Mouse (Mus musculus) G1E-ER4 (cell line): Measurements from ENCODE around the gene Lemd1. TPM values are rescaled to one million over a fixed set of nuclear protein-coding genes. Genes with fewer than 3 reads are reported as not detected.

Experiments used
- GATA1 ChIP-seq: IDR thresholded peaks from one replicate; pipeline ENCODE4 v1.8.0; 2012; ENCODE audit warnings: low read length, inconsistent platforms
- polyA plus RNA-seq: library from polyadenylated mRNA; stranded (reverse); fragments of >175 nt; gene quantifications from 2 replicates; pipeline ENCODE4 v1.2.3, GENCODE M21; 2012

The Lemd1 gene
- polyA plus RNA-seq, 1 experiment = not detected

DNA sequence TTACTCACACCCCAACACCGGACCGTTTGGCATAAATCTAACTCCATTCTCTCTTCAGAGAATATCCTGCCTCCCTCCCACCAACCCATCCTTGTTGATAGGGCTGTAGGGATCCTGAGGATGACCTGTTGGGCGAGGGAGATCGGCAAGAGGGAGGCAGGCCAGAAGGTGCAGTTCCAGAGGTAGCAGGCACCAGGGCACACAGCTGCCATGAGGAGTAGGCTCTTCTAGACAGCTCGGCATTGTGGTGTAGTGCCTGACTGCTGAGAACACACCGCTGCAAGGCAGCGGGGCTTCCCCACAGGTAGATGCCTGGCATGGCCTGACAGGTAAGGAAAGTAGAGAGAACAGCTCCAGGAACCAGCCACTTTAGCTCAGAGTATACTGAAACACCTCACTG lies 33.4 kb upstream of the Lemd1 start:
- no peak for TF ChIP-seq GATA1

DNA sequence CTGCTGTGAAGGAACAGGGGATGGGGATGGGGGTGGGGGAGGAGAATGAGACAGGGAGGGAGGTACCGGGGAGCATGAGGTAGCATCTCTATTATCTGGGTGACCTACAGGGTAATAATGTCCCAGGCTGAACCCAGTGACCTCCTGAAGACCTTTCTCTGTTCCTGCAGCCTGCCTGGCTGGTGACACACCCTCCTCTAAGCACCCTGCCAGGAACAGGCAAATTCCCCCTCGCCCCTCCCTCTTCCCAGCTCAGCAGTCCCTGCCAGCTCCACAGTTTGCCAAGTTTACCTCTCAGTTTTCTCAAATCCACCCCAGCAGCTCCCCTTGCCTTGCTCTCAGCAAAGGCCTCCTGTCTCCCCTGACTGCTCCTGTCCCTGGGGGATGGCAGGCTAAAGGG lies 32.5 kb upstream of the Lemd1 start:
- no peak for TF ChIP-seq GATA1

DNA sequence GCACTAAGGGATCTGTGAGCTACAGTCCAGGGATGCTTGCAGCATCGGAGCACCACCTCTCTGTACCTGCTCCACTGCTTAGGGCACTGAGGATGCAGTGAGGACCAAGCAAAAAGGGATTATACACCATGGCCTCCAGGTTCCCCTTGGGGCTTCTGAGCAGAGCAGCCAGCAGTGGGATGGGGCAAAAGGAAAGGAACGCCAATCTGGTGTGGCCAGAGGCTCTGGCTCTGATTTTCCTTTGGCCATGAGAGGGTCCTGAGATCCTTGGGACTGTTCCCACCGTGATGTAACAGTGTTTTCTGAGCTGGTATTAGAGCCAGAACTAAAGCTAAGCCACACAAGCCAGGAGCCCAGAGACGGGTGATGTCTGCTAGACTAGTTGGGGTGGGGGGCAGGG lies 31.6 kb upstream of the Lemd1 start:
- TF ChIP-seq GATA1 = no peak

DNA sequence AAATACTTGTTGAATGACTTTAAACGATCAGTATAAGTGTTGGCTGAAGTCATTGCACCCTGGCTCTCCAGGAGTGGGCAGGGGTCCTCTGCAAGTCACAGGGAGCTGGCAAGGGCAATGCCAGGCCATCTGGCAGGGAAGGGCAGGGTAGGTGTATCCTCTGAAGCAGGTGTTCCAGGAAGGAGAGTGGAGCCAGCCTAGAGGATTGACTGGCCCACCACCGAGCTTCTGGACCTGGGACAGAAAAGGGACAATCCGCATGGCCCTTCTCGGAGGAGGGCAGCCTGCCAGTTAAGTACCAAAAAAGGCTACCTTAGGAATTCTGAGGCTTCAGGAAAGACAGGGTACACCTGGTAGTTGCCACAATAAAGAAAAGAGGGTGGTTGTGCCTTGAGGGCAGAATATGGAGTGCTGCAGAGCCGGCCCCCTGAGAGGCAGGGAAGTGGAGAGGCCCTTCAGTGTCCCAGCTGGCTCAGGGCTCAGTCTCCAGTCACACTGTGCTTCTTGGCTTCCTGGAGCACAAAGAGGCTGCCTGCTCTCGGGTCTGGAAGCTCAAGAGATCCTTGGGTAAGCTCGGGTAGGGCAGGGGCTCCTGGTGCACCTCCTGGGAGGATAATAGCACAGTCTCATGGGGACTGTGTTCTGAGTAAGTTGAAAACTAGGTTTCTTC lies 29.9 kb upstream of the Lemd1 start:
- no peak for TF ChIP-seq GATA1

DNA sequence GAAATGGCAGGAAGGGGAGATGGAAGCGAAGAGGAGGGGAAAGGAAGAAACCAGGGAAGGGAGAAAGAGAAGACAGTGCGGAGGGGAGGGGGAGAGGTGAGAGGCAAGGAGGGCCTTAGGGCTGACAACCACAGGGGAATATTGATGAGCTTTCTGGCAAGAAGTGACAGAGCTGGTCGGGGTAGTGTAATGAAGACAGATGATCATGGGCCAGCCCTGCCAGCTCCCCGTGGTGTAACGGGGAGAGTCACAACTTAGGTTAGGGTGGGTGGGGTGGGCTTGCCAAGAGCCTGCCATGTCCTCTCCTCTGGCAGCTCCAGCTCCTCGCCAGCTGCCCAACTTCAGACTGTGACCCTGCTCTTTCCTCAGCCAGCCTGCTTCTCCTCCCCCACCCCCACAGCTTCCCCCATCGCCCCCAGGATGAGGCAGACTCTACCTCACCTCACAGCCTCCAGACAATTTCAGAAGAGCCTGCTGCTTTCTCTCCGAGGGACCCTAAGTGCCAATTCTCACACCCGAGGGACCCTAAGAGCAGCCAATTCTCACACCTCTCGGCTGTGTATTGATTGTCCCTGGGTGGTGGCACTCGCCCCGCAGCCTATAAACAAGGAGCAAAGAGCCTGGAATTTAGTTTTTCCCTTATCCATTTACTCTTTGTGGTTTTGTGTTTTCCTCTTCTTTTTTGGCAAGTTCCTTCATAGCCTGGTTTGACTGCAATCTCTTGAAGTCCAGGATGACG lies 26.3 kb upstream of the Lemd1 start:
- no peak for TF ChIP-seq GATA1

DNA sequence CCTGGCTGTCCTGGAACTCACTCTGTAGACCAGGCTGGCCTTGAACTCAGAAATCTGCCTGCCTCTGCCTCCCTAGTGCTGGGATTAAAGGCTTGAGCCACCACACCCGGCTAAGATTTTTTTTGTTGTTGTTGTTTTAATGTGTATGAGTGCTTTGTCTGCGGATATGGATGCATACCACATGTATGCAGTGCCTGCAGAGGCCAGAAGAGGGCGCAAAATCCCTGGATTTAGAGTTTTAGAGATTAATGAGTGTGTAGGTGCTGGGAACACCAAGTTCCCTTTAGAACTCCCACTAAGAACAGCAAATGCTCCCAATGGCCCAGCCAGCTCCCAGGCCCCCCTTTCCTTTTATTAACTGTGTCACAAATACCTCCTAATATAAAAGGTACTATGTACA lies 25.4 kb upstream of the Lemd1 start:
- no peak for TF ChIP-seq GATA1

DNA sequence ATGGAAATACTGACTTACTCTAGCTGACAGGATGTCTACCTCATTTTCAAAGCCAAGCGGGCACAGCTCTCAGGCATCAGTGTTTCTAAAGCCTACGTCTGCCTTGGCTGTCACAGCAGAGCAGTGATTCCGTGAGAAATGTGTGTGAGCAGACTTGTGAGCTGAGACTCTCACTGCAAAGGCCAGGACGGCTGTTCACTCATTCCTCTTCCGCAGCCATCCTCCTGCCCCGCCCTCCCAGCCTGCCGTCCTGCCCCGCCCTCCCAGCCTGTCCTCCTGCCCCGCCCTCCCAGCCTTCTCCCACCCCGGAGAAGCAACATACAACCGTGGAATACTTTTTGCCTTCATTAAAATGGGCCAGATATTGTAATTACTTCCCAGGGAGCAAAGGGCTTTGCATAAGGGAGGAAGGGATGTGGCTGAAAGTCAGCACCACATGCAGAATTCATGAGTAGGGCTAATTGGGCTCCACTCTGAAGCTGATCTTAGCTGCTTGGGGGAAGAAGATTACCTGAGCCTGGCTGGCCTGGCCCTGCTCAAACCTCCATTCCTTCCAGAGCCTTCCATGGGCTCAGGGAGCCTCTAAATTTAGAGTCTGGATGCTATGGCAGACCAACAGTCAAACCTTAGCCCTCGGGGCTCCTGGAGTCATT lies 23.0 kb upstream of the Lemd1 start:
- no peak for TF ChIP-seq GATA1

DNA sequence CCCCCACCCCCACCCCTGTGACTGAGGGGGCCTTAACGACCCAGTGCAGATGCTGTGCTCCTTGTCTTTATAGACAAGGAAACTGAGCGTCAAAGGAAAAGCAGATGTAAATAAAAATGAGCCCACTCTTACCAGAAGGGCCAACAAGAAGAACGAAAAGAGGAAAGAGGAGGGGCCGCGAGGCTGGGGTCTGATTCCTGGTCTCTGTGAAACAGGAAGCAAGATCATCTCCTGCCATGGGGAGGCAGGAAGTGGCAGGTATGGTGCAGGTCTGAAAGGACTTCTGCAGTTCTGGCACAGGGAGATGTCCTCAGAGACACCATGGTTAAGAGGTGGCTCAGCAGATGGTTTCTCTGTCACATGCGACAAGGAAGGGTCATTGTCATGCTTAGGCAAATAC lies 20.5 kb upstream of the Lemd1 start:
- TF ChIP-seq GATA1 = no peak

DNA sequence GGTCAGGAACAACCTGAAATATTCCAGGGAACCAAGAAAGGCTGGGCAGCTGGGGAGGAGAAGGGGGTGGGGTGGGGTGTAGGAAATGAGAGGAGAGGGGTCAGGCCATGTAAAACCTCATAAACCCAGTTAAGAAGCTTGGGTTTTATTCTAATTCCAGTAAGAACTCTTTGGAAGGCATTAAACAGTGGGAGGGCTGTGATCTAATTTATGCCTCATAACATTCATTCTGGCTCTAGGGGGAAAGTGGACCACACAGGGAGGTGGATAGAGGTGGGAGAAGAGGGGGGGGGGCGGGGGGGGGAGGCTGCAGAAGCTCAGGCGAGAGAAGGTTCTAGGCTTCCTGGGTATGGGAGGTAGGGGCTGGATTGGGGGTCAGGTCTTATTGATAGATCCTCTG lies 19.6 kb upstream of the Lemd1 start:
- TF ChIP-seq GATA1 = no peak

DNA sequence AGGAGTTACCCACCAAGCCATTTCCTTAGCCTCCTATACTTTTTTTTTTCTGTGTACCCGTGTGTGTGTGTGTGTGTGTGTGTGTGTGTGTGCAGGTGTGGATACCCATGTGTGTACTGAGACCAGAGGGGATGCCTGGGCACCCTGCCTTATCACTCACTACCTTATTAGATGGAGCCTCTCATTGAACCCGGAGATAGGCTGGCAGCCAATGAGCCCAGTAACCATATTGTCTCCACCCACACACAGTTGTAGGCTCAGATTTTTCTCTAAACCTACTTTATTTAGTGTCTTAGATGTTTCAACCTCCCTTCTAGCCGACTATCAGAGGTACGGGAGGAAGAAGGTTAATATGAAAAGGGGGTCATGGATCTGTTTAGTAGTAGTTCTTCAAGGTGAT lies 4.9 kb upstream of the Lemd1 start:
- no peak for TF ChIP-seq GATA1

DNA sequence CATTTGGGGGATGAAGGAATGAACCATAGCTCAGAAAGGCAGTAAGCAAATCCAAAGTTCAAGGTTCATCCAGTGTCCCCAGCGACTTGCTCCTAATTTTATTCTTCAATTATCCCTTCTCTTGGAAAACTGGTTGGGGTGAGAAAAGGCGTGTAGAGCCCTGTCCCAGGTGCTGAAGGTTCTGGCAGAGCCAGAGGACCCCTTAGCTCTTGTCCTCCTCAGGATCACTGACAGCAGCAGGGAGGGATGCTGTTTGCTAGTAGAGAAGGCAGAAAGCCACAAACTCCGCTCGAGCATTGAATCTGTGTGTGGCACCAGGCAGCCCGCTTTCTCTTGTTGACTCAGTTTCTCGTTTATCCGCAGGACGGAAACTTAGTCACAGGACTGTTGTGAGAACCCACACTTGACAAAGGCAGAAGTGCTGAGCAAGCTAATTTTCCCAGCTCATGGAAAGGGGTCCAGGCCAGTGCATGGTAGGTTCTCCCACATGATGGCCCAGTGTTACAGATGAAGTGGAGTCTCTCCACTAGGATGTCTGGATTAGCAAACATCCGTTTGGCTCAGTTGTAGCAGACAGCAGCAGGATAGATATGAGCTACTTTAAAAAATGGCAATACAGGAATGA lies 2.7 kb upstream of the Lemd1 start:
- TF ChIP-seq GATA1 = no peak

DNA sequence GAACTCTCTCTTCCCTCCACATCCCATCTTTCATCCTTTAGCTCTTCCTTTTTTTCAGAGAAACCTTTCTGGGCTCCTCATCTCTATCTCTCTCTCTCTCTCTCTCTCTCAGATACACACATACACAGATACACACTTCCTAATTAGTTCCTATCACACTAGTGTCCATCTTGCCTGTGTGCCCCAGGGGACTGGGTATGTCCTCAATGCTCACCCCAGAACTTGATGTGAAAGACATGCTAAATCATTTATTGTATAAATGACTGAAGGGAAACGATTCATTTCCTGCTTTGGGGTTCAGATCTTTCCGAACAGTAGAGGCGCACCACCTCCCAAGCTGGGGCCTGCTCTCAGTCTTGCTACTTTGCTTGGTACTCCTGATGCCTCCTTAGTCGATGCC lies 2.0 kb upstream of the Lemd1 start:
- TF ChIP-seq GATA1 = no peak

DNA sequence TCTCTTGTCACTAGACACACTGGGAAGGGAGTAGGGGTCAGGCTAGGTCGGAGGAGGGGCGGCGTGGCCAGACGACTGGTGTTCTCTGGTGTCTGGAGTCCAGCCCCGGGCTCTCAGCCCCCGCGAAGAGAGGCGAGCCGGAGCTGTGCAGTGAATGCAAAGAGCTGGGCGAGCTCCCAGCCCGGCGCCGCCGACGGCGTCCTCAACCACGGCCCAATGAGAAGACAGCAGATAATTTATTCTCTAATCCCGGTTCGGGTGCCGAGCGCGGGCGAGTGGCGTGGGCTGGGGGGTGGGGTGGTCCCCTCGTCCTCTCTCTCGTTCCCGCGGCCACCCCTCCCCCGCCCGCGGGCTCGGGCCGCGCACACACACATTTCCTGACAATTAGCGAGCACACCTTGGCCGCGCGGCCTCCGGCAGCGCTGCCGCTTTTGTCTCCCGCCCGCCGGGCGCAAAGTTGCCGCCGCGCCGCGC lies 1.2 kb upstream of the Lemd1 start:
- no peak for TF ChIP-seq GATA1

DNA sequence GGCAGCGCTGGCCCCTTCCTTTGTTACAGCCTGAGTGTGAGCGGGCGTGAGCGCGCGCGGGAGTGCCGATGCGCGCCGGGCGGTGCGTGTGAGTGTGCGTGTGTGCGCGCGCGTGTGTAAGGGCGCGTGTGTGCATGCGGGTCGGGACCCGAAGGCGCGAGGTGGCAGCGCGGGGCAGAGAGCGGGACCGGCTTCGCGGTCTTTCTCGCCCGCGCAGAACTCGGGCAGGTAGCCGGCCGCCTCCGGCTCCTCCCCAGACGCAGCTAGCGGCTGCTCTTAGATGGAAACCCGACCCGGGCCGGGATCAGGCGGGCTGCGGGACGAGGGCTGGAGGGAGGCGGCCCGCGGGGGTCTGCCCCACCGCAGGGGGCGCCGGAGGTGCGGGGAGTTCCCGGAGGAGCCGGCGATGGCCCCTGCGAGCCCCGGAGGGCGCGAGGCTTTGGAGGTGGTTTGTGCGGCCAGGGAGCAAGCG lies 574 bp upstream of the Lemd1 start:
- no peak for TF ChIP-seq GATA1

DNA sequence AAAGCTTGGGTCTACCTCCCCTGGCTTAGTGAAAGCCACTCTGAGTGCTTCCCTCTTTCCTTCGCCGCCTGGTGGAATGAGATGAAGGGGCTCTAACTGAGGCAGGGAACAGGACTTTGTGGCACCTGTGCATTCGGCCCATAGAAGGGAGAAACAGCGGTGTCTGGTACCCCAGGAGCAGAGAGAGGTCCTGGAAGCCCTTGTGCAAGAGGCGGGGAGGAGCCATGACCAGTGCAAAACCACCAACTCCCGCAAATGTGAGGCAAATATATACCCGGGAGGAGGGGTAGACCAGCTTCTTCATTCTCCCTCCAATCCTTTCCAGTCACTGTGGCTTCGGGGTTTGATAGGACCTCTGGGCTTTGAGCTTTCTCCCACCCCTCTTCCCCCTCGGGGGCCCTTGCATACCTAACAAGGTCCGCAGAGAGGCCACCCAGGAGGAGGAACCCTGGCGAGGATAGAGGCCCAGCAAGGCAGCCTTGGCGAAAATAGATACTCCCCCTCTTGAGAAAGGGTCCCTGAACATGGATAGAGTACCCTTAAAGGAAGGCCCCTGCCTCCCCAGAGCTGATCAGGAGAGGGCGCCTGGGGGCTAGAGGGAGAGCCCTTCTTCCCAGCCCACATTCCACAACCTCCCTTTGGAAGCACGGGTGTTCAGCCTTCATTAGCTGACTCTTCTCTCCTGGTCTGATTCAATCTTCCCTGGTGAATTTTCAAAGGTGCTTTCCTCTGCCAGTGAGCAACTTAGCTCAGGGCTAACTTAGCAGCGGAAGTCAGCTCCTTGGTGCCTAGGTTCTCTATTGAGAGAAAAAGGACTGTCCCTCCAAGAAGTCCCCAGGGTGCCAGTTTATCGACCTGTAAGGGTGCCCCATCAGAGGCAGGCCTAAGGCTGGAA lies 802 bp downstream of the Lemd1 start:
- no peak for TF ChIP-seq GATA1
